Mouse (Mus musculus) cerebral cortex, adult 2 months (tissue): Measurements from ENCODE around the gene Atp8a2.

Source experiments
- WGBS: fragments of 180-500 bp; shearing (Covaris S2); methylation state at CpG from one replicate; pipeline ENCODE4 v1.1.7; 2018; 5-methylcytosine and 5-hydroxymethylcytosine counted together

The Atp8a2 gene

GRCm38 (mm10) chr14:60026647-60027046 is 170.3 kb downstream of the Atp8a2 start:
- WGBS = 29% methylated on average over 8 of the region's 8 CpGs

- WGBS = 31% methylated on average over 4 of the region's 4 CpGs
Observed at GRCm38 (mm10) chr14:60015891-60016290, 181.1 kb downstream of the Atp8a2 start.

GRCm38 (mm10) chr14:60001801-60002200 is 195.2 kb downstream of the Atp8a2 start:
- WGBS = 90% methylated on average over 1 of the region's 1 CpGs

- 73% methylated on average over 5 of the region's 5 CpGs for WGBS
Observed at GRCm38 (mm10) chr14:59988860-59989259, 208.1 kb downstream of the Atp8a2 start.

GRCm38 (mm10) chr14:59987975-59988374 is 209.0 kb downstream of the Atp8a2 start:
- WGBS = 84% methylated on average over 3 of the region's 3 CpGs

GRCm38 (mm10) chr14:59978007-59978406 is 219.0 kb downstream of the Atp8a2 start:
- 82% methylated on average over 2 of the region's 2 CpGs for WGBS

GRCm38 (mm10) chr14:59971221-59971730 is 225.7 kb downstream of the Atp8a2 start:
- WGBS = 72% methylated on average over 5 of the region's 5 CpGs

GRCm38 (mm10) chr14:59969485-59970134 is 227.4 kb downstream of the Atp8a2 start:
- 55% methylated on average over 7 of the region's 7 CpGs for WGBS

- 85% methylated on average over 8 of the region's 8 CpGs for WGBS
Observed at GRCm38 (mm10) chr14:59967847-59968550, 229.0 kb downstream of the Atp8a2 start.

- 70% methylated on average over 4 of the region's 4 CpGs for WGBS
Observed at GRCm38 (mm10) chr14:59966981-59967380, 230.0 kb downstream of the Atp8a2 start.

GRCm38 (mm10) chr14:59964569-59964968 is 232.4 kb downstream of the Atp8a2 start:
- WGBS = 86% methylated on average over 5 of the region's 5 CpGs

GRCm38 (mm10) chr14:59960961-59961360 is 236.0 kb downstream of the Atp8a2 start:
- 72% methylated on average over 9 of the region's 9 CpGs for WGBS

GRCm38 (mm10) chr14:59960214-59960890 is 236.6 kb downstream of the Atp8a2 start:
- WGBS = 80% methylated on average over 9 of the region's 9 CpGs

- 72% methylated on average over 8 of the region's 8 CpGs for WGBS
Observed at GRCm38 (mm10) chr14:59959723-59960122, 237.3 kb downstream of the Atp8a2 start.

- 50% methylated on average over 5 of the region's 5 CpGs for whole genome bisulfite sequencing
Observed at GRCm38 (mm10) chr14:59949983-59950382, 247.0 kb downstream of the Atp8a2 start.

GRCm38 (mm10) chr14:59942864-59943611 is 253.9 kb downstream of the Atp8a2 start:
- 18% methylated on average over 7 of the region's 7 CpGs for WGBS

- 69% methylated on average over 2 of the region's 2 CpGs for WGBS
Observed at GRCm38 (mm10) chr14:59942199-59942598, 254.8 kb downstream of the Atp8a2 start.

- 70% methylated on average over 6 of the region's 6 CpGs for WGBS
Observed at GRCm38 (mm10) chr14:59932355-59932754, 264.6 kb downstream of the Atp8a2 start.

GRCm38 (mm10) chr14:59931412-59932058 is 265.4 kb downstream of the Atp8a2 start:
- WGBS = 95% methylated on average over 13 of the region's 13 CpGs

GRCm38 (mm10) chr14:59929190-59929589 is 267.8 kb downstream of the Atp8a2 start:
- 96% methylated on average over 1 of the region's 1 CpGs for WGBS

- WGBS = 92% methylated on average over 5 of the region's 5 CpGs
Observed at GRCm38 (mm10) chr14:59928781-59929180, 268.2 kb downstream of the Atp8a2 start.
